Mouse (Mus musculus): Measurements from ENCODE around the gene Rpl22.

- TF ChIP-seq ZKSCAN1 (IDR thresholded peaks at IDR 0.05; ENCODE audit: low read depth, low read length) (no peak), USF1 (IDR thresholded peaks at IDR 0.05; ENCODE audit: low read depth, low read length) (no peak), CTCF (IDR thresholded peaks at IDR 0.05 in 2 of 3, conservative IDR thresholded peaks at IDR 0.05 in 1 of 3; ENCODE audit: control insufficient read depth in 1 of 3, insufficient read depth in 1 of 3, low read depth in 2 of 3, low read length in 3 of 3, poor library complexity in 1 of 3, severe bottlenecking in 1 of 3) (peak; percentile 62 to 84 (median 83)), TCF12 (IDR thresholded peaks at IDR 0.05; ENCODE audit: low read depth, low read length) (no peak), POLR2AphosphoS2 (IDR thresholded peaks at IDR 0.05; ENCODE audit: low read length) (no peak), POLR2A (IDR thresholded peaks at IDR 0.05; ENCODE audit: control insufficient read depth in 1 of 2, insufficient read depth in 1 of 2, low read depth in 1 of 2, low read length in 2 of 2, poor library complexity in 1 of 2) (no peak), ZC3H11A (IDR thresholded peaks at IDR 0.05; ENCODE audit: low read depth, low read length) (peak; percentile 55), EP300 (IDR thresholded peaks at IDR 0.05; ENCODE audit: low read depth in 1 of 2, low read length in 2 of 2) (no peak), KAT2A (conservative IDR thresholded peaks at IDR 0.05; ENCODE audit: low read depth, low read length) (no peak), ELF1 (IDR thresholded peaks at IDR 0.05; ENCODE audit: low read depth, low read length) (no peak), RAD21 (IDR thresholded peaks at IDR 0.05; ENCODE audit: low read depth, low read length) (peak; percentile 65), CHD1 (IDR thresholded peaks at IDR 0.05; ENCODE audit: low read depth, low read length) (no peak), MAZ (IDR thresholded peaks at IDR 0.05; ENCODE audit: low read depth, low read length) (no peak)
These were observed 40.0 kb upstream of the Rpl22 start for GRCm38 (mm10) chr4:152285505-152285904.

Data from MEL (cell line).